Mouse (Mus musculus): ENCODE data around the gene Cyp4f37. TPM values are rescaled to one million over a fixed set of nuclear protein-coding genes. Genes with fewer than 3 reads are reported as not detected.
A peak's percentile ranks its signal among the peaks of the same experiment; 100 is the strongest.
"Not testable (repeated sequence)": the region's sequence is repeated elsewhere in the genome, so short reads cannot be mapped to it uniquely, and the experiment has no call there.

The Cyp4f37 gene
- total RNA-seq, 1 experiment, result 0.71 TPM

DNA sequence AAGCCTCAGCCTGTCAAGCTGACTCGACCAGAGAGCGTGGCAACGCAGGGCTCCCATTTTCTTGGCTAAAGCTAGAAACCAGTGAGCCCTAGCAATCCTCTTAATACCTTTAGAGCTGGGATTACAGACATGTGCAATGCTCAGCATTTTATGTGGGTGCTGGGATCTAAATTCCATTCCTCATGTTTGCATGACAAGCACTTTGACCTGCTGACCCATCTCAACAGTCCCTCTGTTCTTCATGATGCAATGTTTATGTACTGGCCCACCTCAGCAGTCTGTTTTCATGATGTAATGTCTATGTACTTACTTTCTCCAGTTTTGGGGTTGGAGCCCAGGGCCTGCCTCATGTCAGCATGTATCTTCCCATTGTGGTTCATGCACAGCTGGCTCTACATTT is 10.2 kb upstream of the Cyp4f37 start:
- H3K36me3 ChIP-seq (ENCODE audit: control insufficient read depth, insufficient read depth, low read length, poor library complexity, severe bottlenecking), result no peaks in the 10 kb centered on the region
- peak overlapping the region; percentile 44; the same call in 1 of the 2 replicates for H3K27ac ChIP-seq (ENCODE audit: insufficient read depth, low read depth, low read length, poor library complexity, severe bottlenecking)
- no peak overlapping the region for H3K4me3 ChIP-seq (ENCODE audit: insufficient read depth in 1 of 2, low read depth in 1 of 2, low read length in 2 of 2, poor library complexity in 1 of 2, severe bottlenecking in 1 of 2)
- H3K4me1 ChIP-seq (ENCODE audit: control insufficient read depth in 2 of 2, insufficient read depth in 2 of 2, low read length in 2 of 2, poor library complexity in 1 of 2), result no peaks in the 10 kb centered on the region; a peak in 1 of 4 replicates
- no peak overlapping the region for H3K9ac ChIP-seq (ENCODE audit: insufficient read depth, low read depth, low read length, poor library complexity, severe bottlenecking)
- no peaks in the 10 kb centered on the region for H3K9me3 ChIP-seq (ENCODE audit: control insufficient read depth, insufficient read depth, low read depth, low read length)
- TF ChIP-seq MAFK (IDR thresholded peaks at IDR 0.05; ENCODE audit: insufficient read depth, low read depth, low read length), result 0 out of 2 replicates have a peak, but pooled peaks have one; percentile 39
- TF ChIP-seq ZC3H11A (IDR thresholded peaks at IDR 0.05; ENCODE audit: borderline replicate concordance, low read depth, low read length), result no peak
- no peak for DNase-seq (ENCODE audit: low read depth, low spot score)
- in situ Hi-C loops (cut with MboI; ENCODE audit: low sequenced_read_pairs in 2 of 2, unreplicated experiment in 2 of 2), result no loop called here

DNA sequence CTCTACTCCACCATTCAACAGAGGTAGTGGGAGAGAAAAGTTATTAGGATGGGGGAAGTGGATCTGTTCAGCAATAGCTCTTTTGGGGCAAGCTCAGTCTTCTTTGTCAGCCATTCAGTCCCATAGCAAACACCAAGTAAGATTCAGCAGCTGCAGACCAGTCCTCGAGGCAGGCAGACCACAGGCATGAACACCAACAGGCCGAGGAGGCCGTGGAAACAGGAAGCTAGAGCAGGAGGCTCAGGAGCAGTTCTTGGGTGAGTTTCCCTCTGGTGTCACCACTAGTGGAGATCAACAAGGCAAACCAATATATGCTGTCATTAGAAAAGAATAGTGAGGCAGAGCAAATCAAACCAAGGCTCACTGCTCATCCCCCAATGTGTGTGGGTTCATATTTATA is 8.7 kb upstream of the Cyp4f37 start:
- no peak overlapping the region for H3K4me3 ChIP-seq (ENCODE audit: insufficient read depth in 1 of 2, low read depth in 1 of 2, low read length in 2 of 2, poor library complexity in 1 of 2, severe bottlenecking in 1 of 2)
- no peak for DNase-seq (ENCODE audit: low read depth, low spot score)
- H3K9me3 ChIP-seq (ENCODE audit: control insufficient read depth, insufficient read depth, low read depth, low read length), result no peaks in the 10 kb centered on the region
- no peaks in the 10 kb centered on the region for H3K36me3 ChIP-seq (ENCODE audit: control insufficient read depth, insufficient read depth, low read length, poor library complexity, severe bottlenecking)
- H3K4me1 ChIP-seq (ENCODE audit: control insufficient read depth in 2 of 2, insufficient read depth in 2 of 2, low read length in 2 of 2, poor library complexity in 1 of 2), result no peaks in the 10 kb centered on the region; a peak in 1 of 4 replicates
- in situ Hi-C loops (cut with MboI; ENCODE audit: low sequenced_read_pairs in 2 of 2, unreplicated experiment in 2 of 2), result no loop called here
- TF ChIP-seq HCFC1 (IDR thresholded peaks at IDR 0.05; ENCODE audit: borderline replicate concordance, insufficient read depth, low read length), result no peak
- no peak for TF ChIP-seq ZC3H11A (IDR thresholded peaks at IDR 0.05; ENCODE audit: borderline replicate concordance, low read depth, low read length)
- no peak for TF ChIP-seq ZNF384 (IDR thresholded peaks at IDR 0.05; ENCODE audit: low read depth, low read length)
- TF ChIP-seq CHD2 (IDR thresholded peaks at IDR 0.05; ENCODE audit: low read depth, low read length), result no peak
- no peak for TF ChIP-seq MAFK (IDR thresholded peaks at IDR 0.05; ENCODE audit: insufficient read depth, low read depth, low read length)
- no peak overlapping the region for H3K9ac ChIP-seq (ENCODE audit: insufficient read depth, low read depth, low read length, poor library complexity, severe bottlenecking)
- no peak overlapping the region for H3K27ac ChIP-seq (ENCODE audit: insufficient read depth, low read depth, low read length, poor library complexity, severe bottlenecking)

DNA sequence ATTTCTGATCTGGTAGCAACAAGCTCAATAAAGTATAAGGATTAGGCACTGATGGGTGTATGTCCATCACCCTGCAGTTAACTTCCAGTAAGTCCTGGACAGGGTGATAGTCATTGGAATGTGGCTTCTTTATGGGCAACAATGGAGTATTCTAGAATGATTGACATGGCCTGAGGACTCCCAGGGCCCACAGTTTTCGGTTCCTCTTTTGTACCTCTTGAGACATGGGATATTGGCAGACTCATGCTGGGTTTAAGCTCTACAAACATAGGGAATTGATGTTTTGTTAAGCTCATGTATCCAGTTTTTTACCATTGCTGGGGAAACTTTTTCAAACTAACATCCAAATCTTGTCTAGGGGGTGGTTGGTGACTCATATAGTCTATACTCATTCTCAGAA is 3.9 kb upstream of the Cyp4f37 start:
- Histone ChIP-seq H3K36me3 (ENCODE audit: control insufficient read depth, insufficient read depth, low read length, poor library complexity, severe bottlenecking) (no peaks in the 10 kb centered on the region), H3K4me3 (ENCODE audit: insufficient read depth in 1 of 2, low read depth in 1 of 2, low read length in 2 of 2, poor library complexity in 1 of 2, severe bottlenecking in 1 of 2) (no peak overlapping the region), H3K9me3 (ENCODE audit: control insufficient read depth, insufficient read depth, low read depth, low read length) (no peaks in the 10 kb centered on the region), H3K27ac (ENCODE audit: insufficient read depth, low read depth, low read length, poor library complexity, severe bottlenecking) (no peak overlapping the region), H3K4me1 (ENCODE audit: control insufficient read depth in 2 of 2, insufficient read depth in 2 of 2, low read length in 2 of 2, poor library complexity in 1 of 2) (no peaks in the 10 kb centered on the region), H3K9ac (ENCODE audit: insufficient read depth, low read depth, low read length, poor library complexity, severe bottlenecking) (no peak overlapping the region)
- TF ChIP-seq CHD2 (IDR thresholded peaks at IDR 0.05; ENCODE audit: low read depth, low read length) (no peak), MAFK (IDR thresholded peaks at IDR 0.05; ENCODE audit: insufficient read depth, low read depth, low read length) (no peak), HCFC1 (IDR thresholded peaks at IDR 0.05; ENCODE audit: borderline replicate concordance, insufficient read depth, low read length) (no peak), ZNF384 (IDR thresholded peaks at IDR 0.05; ENCODE audit: low read depth, low read length) (no peak), ZC3H11A (IDR thresholded peaks at IDR 0.05; ENCODE audit: borderline replicate concordance, low read depth, low read length) (no peak)
- in situ Hi-C loops (cut with MboI; ENCODE audit: low sequenced_read_pairs in 2 of 2, unreplicated experiment in 2 of 2), result no loop called here
- DNase-seq (ENCODE audit: low read depth, low spot score), result no peak

DNA sequence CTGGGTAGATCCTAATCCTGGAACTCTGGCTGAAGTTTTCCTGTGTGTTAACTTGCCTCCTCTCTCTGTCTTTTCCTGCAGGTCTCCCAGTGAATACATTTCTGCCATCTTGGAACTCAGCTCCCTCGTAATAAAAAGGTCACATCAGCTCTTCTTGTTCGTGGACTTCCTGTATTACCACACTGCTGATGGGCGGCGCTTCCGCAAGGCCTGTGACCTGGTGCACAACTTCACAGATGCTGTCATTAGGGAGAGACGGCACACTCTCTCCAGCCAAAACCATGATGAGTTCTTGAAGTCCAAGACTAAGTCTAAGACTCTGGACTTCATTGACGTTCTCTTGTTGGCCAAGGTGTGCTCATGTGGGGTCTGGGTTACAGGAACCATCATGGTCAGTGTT is 8.6 kb downstream of the Cyp4f37 start:
- in situ Hi-C loops (cut with MboI; ENCODE audit: low sequenced_read_pairs in 2 of 2, unreplicated experiment in 2 of 2); H3K9ac ChIP-seq (ENCODE audit: insufficient read depth, low read depth, low read length, poor library complexity, severe bottlenecking); DNase-seq (ENCODE audit: low read depth, low spot score); H3K4me1 ChIP-seq (ENCODE audit: control insufficient read depth in 2 of 2, insufficient read depth in 2 of 2, low read length in 2 of 2, poor library complexity in 1 of 2); H3K4me3 ChIP-seq (ENCODE audit: insufficient read depth in 1 of 2, low read depth in 1 of 2, low read length in 2 of 2, poor library complexity in 1 of 2, severe bottlenecking in 1 of 2); H3K36me3 ChIP-seq (ENCODE audit: control insufficient read depth, insufficient read depth, low read length, poor library complexity, severe bottlenecking); H3K9me3 ChIP-seq (ENCODE audit: control insufficient read depth, insufficient read depth, low read depth, low read length); H3K27ac ChIP-seq (ENCODE audit: insufficient read depth, low read depth, low read length, poor library complexity, severe bottlenecking): not testable (repeated sequence)

DNA sequence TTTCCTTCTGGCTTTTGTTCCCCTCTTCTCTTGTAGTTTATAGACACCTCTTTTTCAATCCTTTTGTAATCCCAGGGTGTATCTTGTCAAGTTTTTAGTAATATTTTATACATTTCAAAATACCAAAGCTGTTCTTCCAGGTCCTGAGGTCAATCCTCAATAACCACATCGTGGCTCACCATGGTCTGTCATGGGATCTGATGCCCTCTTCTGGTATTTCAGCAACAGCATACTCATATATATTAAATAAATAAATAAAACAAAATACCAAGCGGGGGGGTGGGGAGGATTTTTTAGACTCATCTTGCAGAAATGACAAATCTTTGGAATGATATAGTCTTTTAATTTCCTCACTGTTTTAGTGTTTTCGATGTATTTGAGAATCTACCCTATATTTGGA is 10.8 kb downstream of the Cyp4f37 start:
- peaks cover 5 to 6% of the 10 kb centered on the region in 2 experiments; a peak in 2 of 4 replicates for H3K4me1 ChIP-seq (ENCODE audit: control insufficient read depth in 2 of 2, insufficient read depth in 2 of 2, low read length in 2 of 2, poor library complexity in 1 of 2)
- no peak overlapping the region for H3K27ac ChIP-seq (ENCODE audit: insufficient read depth, low read depth, low read length, poor library complexity, severe bottlenecking)
- H3K36me3 ChIP-seq (ENCODE audit: control insufficient read depth, insufficient read depth, low read length, poor library complexity, severe bottlenecking), result no peaks in the 10 kb centered on the region
- no peak overlapping the region for H3K9ac ChIP-seq (ENCODE audit: insufficient read depth, low read depth, low read length, poor library complexity, severe bottlenecking)
- no peak overlapping the region for H3K4me3 ChIP-seq (ENCODE audit: insufficient read depth in 1 of 2, low read depth in 1 of 2, low read length in 2 of 2, poor library complexity in 1 of 2, severe bottlenecking in 1 of 2)
- DNase-seq (ENCODE audit: low read depth, low spot score), result no peak
- no peak for TF ChIP-seq HCFC1 (IDR thresholded peaks at IDR 0.05; ENCODE audit: borderline replicate concordance, insufficient read depth, low read length)
- no peak for TF ChIP-seq ZC3H11A (IDR thresholded peaks at IDR 0.05; ENCODE audit: borderline replicate concordance, low read depth, low read length)
- no peak for TF ChIP-seq MAFK (IDR thresholded peaks at IDR 0.05; ENCODE audit: insufficient read depth, low read depth, low read length)
- no peak for TF ChIP-seq CHD2 (IDR thresholded peaks at IDR 0.05; ENCODE audit: low read depth, low read length)
- TF ChIP-seq ZNF384 (IDR thresholded peaks at IDR 0.05; ENCODE audit: low read depth, low read length), result no peak
- no peaks in the 10 kb centered on the region for H3K9me3 ChIP-seq (ENCODE audit: control insufficient read depth, insufficient read depth, low read depth, low read length)
- in situ Hi-C loops (cut with MboI; ENCODE audit: low sequenced_read_pairs in 2 of 2, unreplicated experiment in 2 of 2), result no loop called here

DNA sequence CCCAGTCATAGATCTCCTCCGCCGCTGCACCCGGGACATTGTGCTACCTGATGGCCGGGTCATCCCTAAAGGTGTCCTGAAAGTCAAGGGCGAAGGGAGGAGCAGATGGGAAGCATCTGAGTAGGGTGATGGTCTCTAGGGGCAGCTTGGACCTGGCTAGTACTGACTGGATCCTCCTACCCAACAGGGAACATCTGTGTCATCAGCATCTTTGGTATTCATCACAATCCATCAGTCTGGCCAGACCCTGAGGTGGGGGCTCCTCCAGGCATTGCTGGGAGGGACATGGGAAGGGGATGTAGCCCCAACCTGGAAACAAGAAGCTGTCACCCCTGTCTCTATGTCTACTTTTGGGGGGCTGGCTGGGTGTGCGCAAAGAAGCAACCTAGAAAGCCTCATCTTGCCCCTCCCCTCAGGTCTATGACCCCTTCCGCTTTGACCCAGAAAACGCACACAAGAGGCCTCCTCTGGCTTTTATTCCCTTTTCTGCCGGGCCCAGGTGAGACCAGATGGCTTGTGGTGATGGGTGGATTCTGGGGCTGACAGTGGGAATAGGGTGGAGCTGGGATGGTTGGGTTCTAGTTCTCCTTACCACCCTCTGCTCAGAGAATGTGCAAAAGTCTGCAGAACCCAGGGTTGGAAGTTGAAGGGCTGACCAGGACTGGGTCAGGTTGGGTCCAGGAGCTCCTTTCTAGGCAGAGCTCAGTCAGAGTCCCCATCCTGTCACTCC is 13.3 kb downstream of the Cyp4f37 start:
- H3K27ac ChIP-seq (ENCODE audit: insufficient read depth, low read depth, low read length, poor library complexity, severe bottlenecking); DNase-seq (ENCODE audit: low read depth, low spot score); in situ Hi-C loops (cut with MboI; ENCODE audit: low sequenced_read_pairs in 2 of 2, unreplicated experiment in 2 of 2); H3K4me1 ChIP-seq (ENCODE audit: control insufficient read depth in 2 of 2, insufficient read depth in 2 of 2, low read length in 2 of 2, poor library complexity in 1 of 2); H3K9me3 ChIP-seq (ENCODE audit: control insufficient read depth, insufficient read depth, low read depth, low read length); H3K36me3 ChIP-seq (ENCODE audit: control insufficient read depth, insufficient read depth, low read length, poor library complexity, severe bottlenecking): not testable (repeated sequence)
- Histone ChIP-seq H3K4me3 (ENCODE audit: insufficient read depth in 1 of 2, low read depth in 1 of 2, low read length in 2 of 2, poor library complexity in 1 of 2, severe bottlenecking in 1 of 2) (peak overlapping the region; percentile 48 to 49), H3K9ac (ENCODE audit: insufficient read depth, low read depth, low read length, poor library complexity, severe bottlenecking) (peak overlapping the region; percentile 39; the same call in 1 of the 2 replicates)
